Mouse (Mus musculus): ENCODE measurements around the gene Ascc1. TPM values are rescaled to one million over a fixed set of nuclear protein-coding genes. Genes with fewer than 3 reads are reported as not detected.
A peak's percentile ranks its signal among the peaks of the same experiment; 100 is the strongest.

The Ascc1 gene
- total and polyA plus RNA-seq, 2 experiments from 2014 or later = 15.7 to 34.6 TPM

- Histone ChIP-seq H3K4me1 (ENCODE audit: control insufficient read depth, insufficient read depth) (peaks cover 52% of the 10 kb centered on the region), H3K4me3 (ENCODE audit: low read depth, low read length) (no peak overlapping the region), H3K9ac (replicated peaks; ENCODE audit: low read depth, low read length) (no peak overlapping the region), H3K9me3 (replicated peaks; ENCODE audit: control insufficient read depth, low read length) (no peaks in the 10 kb centered on the region), H3K27me3 (ENCODE audit: control insufficient read depth, insufficient read depth, low read length) (no peaks in the 10 kb centered on the region), H3K36me3 (replicated peaks; ENCODE audit: control insufficient read depth, insufficient read depth, low read length) (no peaks in the 10 kb centered on the region), H3K4me2 (ENCODE audit: low read depth, low read length) (no peak overlapping the region), H3K27ac (ENCODE audit: low read depth) (peak overlapping the region; percentile 61)
- 88% methylated on average over 6 of the region's 6 CpGs for WGBS
- DNase-seq (ENCODE audit: low spot score) (no peak), ATAC-seq (ENCODE audit: insufficient read depth, low read depth) (no peak)
- TF ChIP-seq EP300 (IDR thresholded peaks at IDR 0.05; ENCODE audit: low read depth) = no peak
- peak; percentile 27; the same call in 1 of the 2 replicates for TF ChIP-seq CTCF (IDR thresholded peaks at IDR 0.05; ENCODE audit: low read depth)
These were observed 35.9 kb upstream of the Ascc1 start for GRCm38 (mm10) chr10:59966743-59967142.

GRCm38 (mm10) chr10:59967309-59967942, 35.2 kb upstream of the Ascc1 start:
- TF ChIP-seq CTCF (IDR thresholded peaks at IDR 0.05; ENCODE audit: low read depth) (no peak), EP300 (IDR thresholded peaks at IDR 0.05; ENCODE audit: low read depth) (no peak)
- H3K9ac ChIP-seq (replicated peaks; ENCODE audit: low read depth, low read length) = no peak overlapping the region
- peak overlapping the region; percentile 61 for H3K27ac ChIP-seq (ENCODE audit: low read depth)
- H3K9me3 ChIP-seq (replicated peaks; ENCODE audit: control insufficient read depth, low read length) = no peaks in the 10 kb centered on the region
- H3K4me2 ChIP-seq (ENCODE audit: low read depth, low read length) = no peak overlapping the region
- H3K4me3 ChIP-seq (ENCODE audit: low read depth, low read length) = no peak overlapping the region
- no peaks in the 10 kb centered on the region for H3K36me3 ChIP-seq (replicated peaks; ENCODE audit: control insufficient read depth, insufficient read depth, low read length)
- 50% methylated on average over 6 of the region's 6 CpGs for WGBS
- ATAC-seq (ENCODE audit: insufficient read depth, low read depth) (no peak), DNase-seq (ENCODE audit: low spot score) (peak; percentile 37)
- H3K4me1 ChIP-seq (ENCODE audit: control insufficient read depth, insufficient read depth) = peaks cover 57% of the 10 kb centered on the region
- H3K27me3 ChIP-seq (ENCODE audit: control insufficient read depth, insufficient read depth, low read length) = no peaks in the 10 kb centered on the region

GRCm38 (mm10) chr10:59969821-59970449, 32.7 kb upstream of the Ascc1 start:
- ATAC-seq (ENCODE audit: insufficient read depth, low read depth) = peak; percentile 71
- H3K4me1 ChIP-seq (ENCODE audit: control insufficient read depth, insufficient read depth) = peaks cover 77% of the 10 kb centered on the region

GRCm38 (mm10) chr10:59970450-59971062, 32.0 kb upstream of the Ascc1 start:
- TF ChIP-seq CTCF (IDR thresholded peaks at IDR 0.05; ENCODE audit: low read depth) (no peak), EP300 (IDR thresholded peaks at IDR 0.05; ENCODE audit: low read depth) (no peak)
- DNase-seq (ENCODE audit: low spot score) (no peak), ATAC-seq (ENCODE audit: insufficient read depth, low read depth) (no peak)
- no peaks in the 10 kb centered on the region for H3K36me3 ChIP-seq (replicated peaks; ENCODE audit: control insufficient read depth, insufficient read depth, low read length)
- H3K27me3 ChIP-seq (ENCODE audit: control insufficient read depth, insufficient read depth, low read length) = no peaks in the 10 kb centered on the region
- peak overlapping the region; percentile 39 for H3K4me3 ChIP-seq (ENCODE audit: low read depth, low read length)
- peak overlapping the region; percentile 63 for H3K4me2 ChIP-seq (ENCODE audit: low read depth, low read length)
- H3K27ac ChIP-seq (ENCODE audit: low read depth) = peak overlapping the region; percentile 99
- H3K9ac ChIP-seq (replicated peaks; ENCODE audit: low read depth, low read length) = peak overlapping the region; percentile 71
- H3K4me1 ChIP-seq (ENCODE audit: control insufficient read depth, insufficient read depth) = peaks cover 77% of the 10 kb centered on the region
- no peaks in the 10 kb centered on the region for H3K9me3 ChIP-seq (replicated peaks; ENCODE audit: control insufficient read depth, low read length)
- WGBS = 26% methylated on average over 6 of the region's 6 CpGs

More at GRCm38 (mm10) chr10:59969821-59970449, 32.7 kb upstream of the Ascc1 start:
- DNase-seq (ENCODE audit: low spot score) = peak; percentile 98
- Histone ChIP-seq H3K27ac (ENCODE audit: low read depth) (peak overlapping the region; percentile 99), H3K27me3 (ENCODE audit: control insufficient read depth, insufficient read depth, low read length) (no peaks in the 10 kb centered on the region), H3K36me3 (replicated peaks; ENCODE audit: control insufficient read depth, insufficient read depth, low read length) (no peaks in the 10 kb centered on the region), H3K9ac (replicated peaks; ENCODE audit: low read depth, low read length) (peak overlapping the region; percentile 71), H3K4me3 (ENCODE audit: low read depth, low read length) (peak overlapping the region; percentile 39), H3K4me2 (ENCODE audit: low read depth, low read length) (peak overlapping the region; percentile 63), H3K9me3 (replicated peaks; ENCODE audit: control insufficient read depth, low read length) (no peaks in the 10 kb centered on the region)
- TF ChIP-seq EP300 (IDR thresholded peaks at IDR 0.05; ENCODE audit: low read depth) (peak; percentile 100), CTCF (IDR thresholded peaks at IDR 0.05; ENCODE audit: low read depth) (no peak)
- under 1% methylated on average over 25 of the region's 25 CpGs for whole genome bisulfite sequencing

- Histone ChIP-seq H3K27ac (ENCODE audit: low read depth) (peak overlapping the region; percentile 89; the same call in 1 of the 2 replicates), H3K9me3 (replicated peaks; ENCODE audit: control insufficient read depth, low read length) (no peaks in the 10 kb centered on the region), H3K4me1 (ENCODE audit: control insufficient read depth, insufficient read depth) (peaks cover 69% of the 10 kb centered on the region), H3K9ac (replicated peaks; ENCODE audit: low read depth, low read length) (no peak overlapping the region), H3K36me3 (replicated peaks; ENCODE audit: control insufficient read depth, insufficient read depth, low read length) (no peaks in the 10 kb centered on the region), H3K4me2 (ENCODE audit: low read depth, low read length) (no peak overlapping the region), H3K4me3 (ENCODE audit: low read depth, low read length) (no peak overlapping the region), H3K27me3 (ENCODE audit: control insufficient read depth, insufficient read depth, low read length) (no peaks in the 10 kb centered on the region)
- DNase-seq (ENCODE audit: low spot score) (no peak), ATAC-seq (ENCODE audit: insufficient read depth, low read depth) (no peak)
- 96% methylated on average over 8 of the region's 8 CpGs for WGBS
- TF ChIP-seq EP300 (IDR thresholded peaks at IDR 0.05; ENCODE audit: low read depth) = no peak
- no peak for TF ChIP-seq CTCF (IDR thresholded peaks at IDR 0.05; ENCODE audit: low read depth)
These were observed 30.8 kb upstream of the Ascc1 start for GRCm38 (mm10) chr10:59971813-59972212.
